Mouse (Mus musculus) embryo, embryonic 11.5 days (tissue): ENCODE results near the gene Fdxacb1.

Experiments
- DNase-seq: peaks from one replicate; pipeline ENCODE4 v3.0.0-alpha.2; 2012; ENCODE audit warnings: low read depth, low spot score

Fdxacb1 gene

DNA sequence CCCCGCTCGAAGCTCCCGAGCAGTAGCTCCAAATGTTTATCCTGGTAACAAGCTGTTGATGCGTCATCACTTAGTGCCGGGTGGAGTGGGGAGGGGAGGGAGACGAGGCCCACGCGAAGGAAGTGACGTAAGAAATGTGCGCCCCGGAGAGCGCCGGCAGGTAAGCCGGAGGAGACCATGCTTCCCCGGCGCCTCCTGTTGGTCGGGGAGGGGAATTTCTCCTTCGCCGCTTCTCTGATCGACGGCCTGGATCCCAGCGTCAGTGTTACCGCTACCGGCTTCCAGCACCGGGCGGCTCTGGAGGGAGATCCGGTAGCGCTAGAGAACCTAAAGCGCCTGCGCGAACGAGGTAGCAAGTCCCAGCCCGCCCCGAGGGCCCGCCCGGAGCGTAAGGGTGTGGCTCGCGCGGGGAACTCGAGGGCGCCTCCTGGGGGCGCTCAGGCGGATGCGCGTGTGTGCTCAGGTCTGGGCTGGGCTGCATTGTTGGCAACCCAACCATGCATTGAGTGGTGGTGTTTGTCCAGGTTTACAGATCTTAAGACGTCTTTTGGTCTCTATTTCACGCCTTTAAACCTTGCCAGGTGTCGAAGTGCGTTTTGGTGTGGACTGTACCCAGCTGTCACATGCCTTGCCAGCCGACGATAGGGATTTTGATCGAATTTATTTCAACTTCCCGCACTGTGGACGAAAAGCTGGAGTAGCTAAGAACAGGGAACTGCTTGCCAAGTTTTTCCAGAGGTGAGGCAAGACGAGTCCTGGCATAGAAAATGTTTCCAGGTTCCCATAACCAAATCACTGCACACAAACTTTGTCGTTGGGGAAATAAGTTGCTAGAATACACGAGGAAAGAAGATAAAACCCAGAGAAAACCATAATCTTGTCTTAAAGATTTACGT, at the start of gene Fdxacb1:
Gene Fdxacb1, plus strand, starts transcription at position 130 of the 896 bp plus-strand sequence.
- DNase-seq, result peak; percentile 97

DNA sequence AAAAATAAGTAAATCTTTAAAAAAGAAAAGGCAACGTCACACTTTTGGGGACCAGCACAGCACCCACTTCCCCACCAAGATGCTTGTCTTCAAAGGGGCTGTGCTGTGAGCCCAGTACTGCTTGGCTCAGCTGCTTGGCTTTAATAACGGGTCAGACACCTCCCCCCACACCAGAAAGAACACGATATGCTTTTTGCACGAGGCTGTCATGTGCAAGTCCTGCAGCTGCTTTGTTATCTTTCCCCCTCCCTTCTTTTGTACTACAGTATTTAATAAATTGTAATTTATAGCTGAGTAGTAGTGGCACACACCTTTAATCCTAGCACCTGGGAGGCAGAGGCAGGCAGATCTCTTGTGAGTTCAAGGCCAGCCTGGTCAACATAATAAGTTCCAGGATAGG, 49.2 kb upstream of the Fdxacb1 start:
- no peak for DNase-seq

DNA sequence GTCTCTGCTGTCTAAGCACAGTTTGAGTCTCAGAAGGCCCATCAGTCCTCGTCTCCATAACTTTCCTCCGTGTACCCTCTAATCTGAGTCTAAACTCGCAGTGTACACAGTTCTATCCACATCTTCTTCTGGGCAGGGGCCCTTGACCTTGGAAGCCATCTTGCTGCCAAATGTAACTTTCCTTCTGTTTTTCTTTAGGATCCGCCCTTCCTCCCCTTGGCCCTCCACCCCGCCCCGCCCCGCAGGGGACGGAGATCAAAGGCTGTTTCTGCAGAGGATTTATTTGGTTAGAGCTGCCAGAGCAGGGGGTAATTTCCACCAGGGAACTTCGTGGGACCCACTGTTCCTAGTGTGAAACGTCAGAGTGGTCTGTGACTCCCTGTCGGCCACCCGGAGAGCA, 47.0 kb upstream of the Fdxacb1 start:
- no peak for DNase-seq

DNA sequence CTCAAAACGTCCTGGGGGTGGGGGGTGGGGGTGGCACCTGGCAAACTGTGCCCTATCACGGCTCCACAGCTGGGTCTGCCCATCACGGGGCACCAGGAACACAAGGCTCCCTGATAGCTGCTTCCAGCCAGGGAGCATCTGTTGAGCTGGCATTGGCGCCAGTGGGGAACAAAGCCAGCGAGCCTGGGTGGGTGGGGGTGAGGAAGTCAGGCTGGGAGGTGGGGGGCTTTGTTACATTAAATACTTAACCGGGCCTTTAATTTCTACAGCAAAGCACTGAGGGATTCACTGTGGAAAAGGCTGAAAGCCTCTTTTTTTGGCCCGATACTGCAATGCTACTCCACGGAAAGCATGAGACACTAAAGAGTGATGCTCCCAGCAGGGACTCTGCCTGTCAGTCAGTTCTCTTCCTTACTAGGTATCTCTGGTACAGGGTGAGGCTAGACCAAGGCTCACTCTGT, 45.6 kb upstream of the Fdxacb1 start:
- no peak for DNase-seq

DNA sequence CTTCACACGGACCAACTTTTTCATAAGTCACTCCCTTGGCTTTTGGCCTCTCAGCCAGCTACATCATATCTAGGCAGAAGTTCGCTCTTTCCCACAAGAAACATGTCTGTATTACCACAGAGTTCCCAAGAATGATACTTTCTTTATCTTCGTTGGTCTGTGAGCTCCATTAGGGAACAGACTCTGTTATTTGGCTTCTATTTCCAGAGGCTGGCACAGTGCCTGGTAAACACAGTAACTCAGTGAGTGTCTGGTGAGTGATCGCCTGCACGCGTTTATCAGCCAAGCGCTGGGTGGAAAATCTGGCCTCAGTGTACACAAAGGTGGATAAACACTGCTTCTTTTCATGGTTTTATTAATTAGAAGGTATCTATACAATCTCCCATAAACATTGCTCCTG, 44.6 kb upstream of the Fdxacb1 start:
- no peak for DNase-seq

- no peak for DNase-seq
Observed at GRCm38 (mm10) chr9:50724147-50724546, 43.9 kb upstream of the Fdxacb1 start.

GRCm38 (mm10) chr9:50724661-50725330, 43.2 kb upstream of the Fdxacb1 start:
- DNase-seq, result no peak

DNA sequence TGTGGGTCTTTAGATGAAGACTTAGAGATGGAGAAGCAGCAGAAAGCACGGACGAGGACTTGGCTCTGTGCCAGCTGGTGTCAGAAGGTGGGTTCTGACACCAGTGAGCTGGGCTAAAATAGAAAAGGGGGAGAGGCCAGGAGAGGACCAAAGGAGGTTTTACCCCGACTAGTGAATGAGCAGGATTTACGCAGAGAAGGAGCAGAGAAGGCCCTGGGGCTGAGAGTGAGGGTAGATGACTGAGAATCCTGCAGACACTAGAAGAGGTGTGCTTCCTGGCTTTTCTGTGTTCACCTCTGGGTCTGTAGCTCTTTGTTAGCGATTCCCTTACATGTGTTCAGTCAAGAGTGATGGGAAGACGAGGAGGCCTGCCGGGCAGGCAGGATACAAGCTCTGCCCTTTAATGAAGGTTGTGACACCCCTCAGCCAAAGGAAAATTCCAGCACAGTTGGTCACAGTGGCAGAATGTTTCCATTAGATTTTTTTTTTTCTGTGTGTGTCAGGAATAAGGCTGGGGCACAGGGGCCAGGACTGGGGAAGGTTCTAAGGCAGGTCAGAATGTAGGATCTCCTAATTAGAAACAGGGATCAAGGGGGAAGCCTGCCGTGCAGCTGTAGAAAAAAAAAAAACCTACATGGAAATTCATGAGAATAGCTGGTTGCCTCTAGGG, 42.0 kb upstream of the Fdxacb1 start:
- DNase-seq, result no peak

DNA sequence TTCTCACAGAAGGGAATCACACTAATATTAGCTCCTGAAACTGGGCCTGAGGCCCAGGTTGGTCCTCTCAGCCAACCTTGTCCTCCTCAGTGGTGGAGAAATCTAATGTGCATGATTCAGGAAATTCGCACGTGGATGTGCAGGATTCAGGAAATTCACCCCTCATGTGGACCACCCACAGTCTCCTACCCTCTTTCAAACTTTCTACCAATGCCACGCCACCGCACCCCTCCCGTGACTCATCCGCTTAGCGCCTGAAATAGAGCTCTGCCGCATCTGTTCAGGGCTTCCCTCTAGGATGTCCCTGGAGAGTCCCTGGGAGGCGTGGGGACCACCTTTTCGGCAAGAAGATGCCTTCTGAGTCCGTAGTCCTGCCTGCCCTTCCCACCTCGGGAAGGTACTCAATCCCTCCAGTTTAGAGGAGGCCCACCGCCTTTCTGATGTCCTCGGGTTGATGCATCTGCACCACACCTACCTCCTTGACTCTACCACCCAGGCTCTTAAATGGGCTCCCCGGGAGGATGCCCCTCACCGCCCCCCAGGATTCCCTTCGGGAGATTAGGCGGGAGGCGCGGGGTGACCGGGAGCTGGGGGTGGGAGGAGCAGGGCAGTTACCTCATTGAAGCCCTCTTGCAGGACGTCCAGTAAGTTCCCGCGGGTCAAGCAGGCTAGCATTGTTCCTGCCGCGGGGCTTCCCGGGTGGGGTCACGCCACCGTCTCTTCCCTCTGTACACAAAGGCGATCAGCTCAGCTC, 40.7 kb upstream of the Fdxacb1 start:
- no peak for DNase-seq

GRCm38 (mm10) chr9:50727925-50728651, 39.9 kb upstream of the Fdxacb1 start:
- DNase-seq, result peak; percentile 71

DNA sequence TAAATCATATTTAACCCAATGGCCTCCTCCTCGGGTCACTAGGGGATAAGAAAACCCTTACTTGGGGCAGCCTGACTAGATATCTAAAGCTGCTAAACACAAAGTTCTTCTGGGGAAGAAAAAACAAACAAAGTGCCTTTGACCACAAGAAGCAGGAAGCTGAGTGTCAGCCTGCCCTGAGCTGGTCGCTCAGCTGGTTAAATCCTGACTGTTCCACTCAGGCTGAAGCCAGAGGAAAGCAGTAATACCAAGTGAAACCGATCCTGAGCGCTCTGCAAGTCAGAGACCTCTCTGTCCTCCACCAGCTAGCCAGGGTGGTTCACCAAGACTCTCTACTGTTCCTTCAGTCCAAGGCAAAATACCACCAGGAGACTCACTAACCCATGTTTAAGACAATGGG, 38.4 kb upstream of the Fdxacb1 start:
- DNase-seq, result no peak

GRCm38 (mm10) chr9:50732560-50732959, 35.5 kb upstream of the Fdxacb1 start:
- no peak for DNase-seq

DNA sequence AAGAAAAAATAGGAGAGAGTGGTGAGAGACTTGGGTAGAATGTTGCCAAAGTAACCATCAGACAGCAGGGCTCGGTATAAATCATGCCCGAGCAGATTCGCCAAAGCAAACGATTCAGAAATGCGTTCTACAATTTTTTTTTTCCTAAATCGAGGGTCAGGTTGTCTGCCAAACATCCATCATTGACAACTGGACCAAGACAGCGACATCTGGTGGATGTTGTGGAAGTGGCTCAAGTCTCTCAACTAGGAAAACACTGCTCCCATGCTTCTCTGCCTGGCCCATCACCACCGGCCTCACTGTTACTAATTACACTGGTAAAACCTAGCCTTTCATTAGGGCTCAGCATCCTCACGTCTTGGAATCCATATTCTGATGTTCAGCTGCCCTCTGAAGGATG, 33.0 kb upstream of the Fdxacb1 start:
- no peak for DNase-seq

- DNase-seq, result peak; percentile 87
Observed at GRCm38 (mm10) chr9:50738914-50739870, 28.8 kb upstream of the Fdxacb1 start, which contains the start of gene Dixdc1. Gene Dixdc1, minus strand, starts transcription at chr9:50739517.

- DNase-seq, result no peak
Observed at GRCm38 (mm10) chr9:50740867-50741784, 26.9 kb upstream of the Fdxacb1 start.

GRCm38 (mm10) chr9:50742261-50742660, 25.8 kb upstream of the Fdxacb1 start:
- no peak for DNase-seq

DNA sequence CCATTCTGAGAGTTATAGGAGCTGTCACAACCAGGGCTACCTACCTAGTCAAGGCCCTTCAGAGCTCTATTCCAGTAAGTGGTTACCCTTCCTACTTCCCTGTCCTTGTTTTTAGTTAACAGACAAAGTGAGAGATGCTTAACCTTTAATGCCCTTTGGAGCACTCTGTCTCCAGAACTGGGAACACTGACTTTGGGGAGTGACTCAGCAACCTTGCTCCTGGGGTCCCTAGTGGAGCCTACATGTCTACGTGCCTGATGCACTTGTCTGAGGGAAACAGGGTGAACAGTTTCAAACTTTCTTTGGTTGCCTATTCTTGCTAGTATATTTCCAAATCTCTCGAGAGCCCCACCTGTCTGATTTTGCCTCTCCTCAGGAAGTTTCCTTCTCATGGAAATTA, 25.3 kb upstream of the Fdxacb1 start:
- DNase-seq, result no peak

GRCm38 (mm10) chr9:50745806-50746205, 22.2 kb upstream of the Fdxacb1 start:
- DNase-seq, result no peak
